Mouse (Mus musculus) limb, embryonic 15.5 days (tissue): ENCODE measurements at regions not wholly inside any gene's neighbourhood (a gene's known extent, or its start where the extent isn't known, plus 50 kb on each side); places are given as distances from the start of the nearest gene placed in this dataset.

Experiments used
- ATAC-seq: fragments of 200-750 bp; cut with Nextera tagmentation; 2 replicates; pipeline ENCODE4 v1.8.0; 2017; ENCODE audit warnings: low read depth, moderate TSS enrichment; ENCODE audit not compliant: insufficient number of reproducible peaks, low FRiP score, low TSS enrichment
- H3K27ac ChIP-seq: fragments of 300-500 bp; sonication (generic); 2 replicates; pipeline ENCODE4 v1.5.1; 2015; ENCODE audit warnings: moderate library complexity, mild to moderate bottlenecking, inconsistent platforms
- H3K27me3 ChIP-seq: fragments of 300-500 bp; sonication (generic); 2 replicates; pipeline ENCODE4 v1.6.1; 2015; ENCODE audit warnings: inconsistent platforms
- H3K36me3 ChIP-seq: fragments of 300-500 bp; sonication (generic); 2 replicates; pipeline ENCODE4 v1.6.1; 2015; ENCODE audit warnings: inconsistent platforms
- H3K4me1 ChIP-seq: fragments of 300-500 bp; sonication (generic); 2 replicates; pipeline ENCODE4 v1.6.1; 2015; ENCODE audit warnings: inconsistent platforms
- H3K4me2 ChIP-seq: fragments of 300-500 bp; sonication (generic); 2 replicates; pipeline ENCODE4 v1.6.1; 2015; ENCODE audit warnings: mild to moderate bottlenecking, inconsistent platforms
- H3K4me3 ChIP-seq: fragments of 300-500 bp; sonication (generic); 2 replicates; pipeline ENCODE4 v1.5.1; 2015; ENCODE audit warnings: mild to moderate bottlenecking, inconsistent platforms
- H3K9ac ChIP-seq: fragments of 300-500 bp; sonication (generic); 2 replicates; pipeline ENCODE4 v1.6.1; 2015; ENCODE audit warnings: inconsistent platforms
- H3K9me3 ChIP-seq: fragments of 300-500 bp; sonication (generic); 2 replicates; pipeline ENCODE4 v1.6.1; 2016; ENCODE audit warnings: inconsistent platforms
- WGBS: fragments of 180-500 bp; shearing (Covaris S2); methylation state at CpG from one replicate; pipeline ENCODE4 v1.1.7; 2015; 5-methylcytosine and 5-hydroxymethylcytosine counted together

- no peak overlapping the region for H3K9ac ChIP-seq
- no peaks in the 10 kb centered on the region for H3K4me1 ChIP-seq
- WGBS, result 67% methylated on average over 7 of the region's 7 CpGs
- no peaks in the 10 kb centered on the region for H3K36me3 ChIP-seq
- H3K9me3 ChIP-seq, result no peaks in the 10 kb centered on the region
- ATAC-seq, result no peak
- no peak overlapping the region for H3K4me3 ChIP-seq
- H3K4me2 ChIP-seq, result no peak overlapping the region
- no peaks in the 10 kb centered on the region for H3K27me3 ChIP-seq
- no peak overlapping the region for H3K27ac ChIP-seq
Observed at GRCm38 (mm10) chr5:43339671-43340070, 106.7 kb downstream of the Cpeb2 start.

GRCm38 (mm10) chr5:43341475-43341874 is 108.5 kb downstream of the Cpeb2 start:
- Histone ChIP-seq H3K36me3 (no peaks in the 10 kb centered on the region), H3K4me3 (no peak overlapping the region), H3K9ac (no peak overlapping the region), H3K27me3 (no peaks in the 10 kb centered on the region), H3K27ac (no peak overlapping the region), H3K4me2 (no peak overlapping the region), H3K9me3 (no peaks in the 10 kb centered on the region), H3K4me1 (no peaks in the 10 kb centered on the region)
- 71% methylated on average over 2 of the region's 2 CpGs for WGBS
- ATAC-seq, result no peak

GRCm38 (mm10) chr5:43344441-43344840 is 111.5 kb downstream of the Cpeb2 start:
- no peak overlapping the region for H3K4me3 ChIP-seq
- H3K9ac ChIP-seq, result no peak overlapping the region
- H3K27me3 ChIP-seq, result no peaks in the 10 kb centered on the region
- H3K4me1 ChIP-seq, result no peaks in the 10 kb centered on the region
- H3K36me3 ChIP-seq, result no peaks in the 10 kb centered on the region
- ATAC-seq, result no peak
- H3K9me3 ChIP-seq, result no peaks in the 10 kb centered on the region
- H3K4me2 ChIP-seq, result no peak overlapping the region
- no peak overlapping the region for H3K27ac ChIP-seq
- WGBS, result 89% methylated on average over 1 of the region's 1 CpGs

- Histone ChIP-seq H3K27ac (no peak overlapping the region), H3K27me3 (no peaks in the 10 kb centered on the region), H3K9me3 (no peaks in the 10 kb centered on the region), H3K4me3 (no peak overlapping the region), H3K4me2 (no peak overlapping the region), H3K36me3 (no peaks in the 10 kb centered on the region), H3K9ac (no peak overlapping the region), H3K4me1 (peaks cover 26% of the 10 kb centered on the region)
- ATAC-seq, result no peak
- WGBS, result 72% methylated on average over 2 of the region's 2 CpGs
Observed at GRCm38 (mm10) chr5:43350987-43351386, 118.0 kb downstream of the Cpeb2 start.

GRCm38 (mm10) chr5:43353021-43353990 is 120.3 kb downstream of the Cpeb2 start:
- H3K27ac ChIP-seq, result no peak overlapping the region
- H3K36me3 ChIP-seq, result no peaks in the 10 kb centered on the region
- H3K27me3 ChIP-seq, result no peaks in the 10 kb centered on the region
- no peak overlapping the region for H3K9ac ChIP-seq
- WGBS, result 38% methylated on average over 23 of the region's 23 CpGs
- H3K4me3 ChIP-seq, result no peak overlapping the region
- peaks cover 26% of the 10 kb centered on the region for H3K4me1 ChIP-seq
- H3K9me3 ChIP-seq, result no peaks in the 10 kb centered on the region
- no peak for ATAC-seq
- no peak overlapping the region for H3K4me2 ChIP-seq

GRCm38 (mm10) chr5:43354351-43354942 is 121.5 kb downstream of the Cpeb2 start:
- H3K4me2 ChIP-seq, result peak overlapping the region; percentile 59
- peak overlapping the region; percentile 35 for H3K4me3 ChIP-seq
- ATAC-seq, result no peak
- H3K9ac ChIP-seq, result no peak overlapping the region
- H3K36me3 ChIP-seq, result no peaks in the 10 kb centered on the region
- H3K27ac ChIP-seq, result peak overlapping the region; percentile 22; the same call in 1 of the 2 replicates
- 0 out of 2 replicates have a peak, but pooled peaks cover 3% of the 10 kb centered on the region for H3K27me3 ChIP-seq
- no peaks in the 10 kb centered on the region for H3K9me3 ChIP-seq
- H3K4me1 ChIP-seq, result peaks cover 26% of the 10 kb centered on the region
- 36% methylated on average over 14 of the region's 14 CpGs for WGBS

GRCm38 (mm10) chr5:43355026-43355580 is 122.1 kb downstream of the Cpeb2 start:
- H3K27ac ChIP-seq, result peak overlapping the region; percentile 67
- WGBS, result under 1% methylated on average over 12 of the region's 12 CpGs

GRCm38 (mm10) chr5:43355832-43356231 is 122.9 kb downstream of the Cpeb2 start:
- Histone ChIP-seq H3K36me3 (no peaks in the 10 kb centered on the region), H3K4me2 (peak overlapping the region; percentile 59), H3K27me3 (0 out of 2 replicates have a peak, but pooled peaks cover 3% of the 10 kb centered on the region), H3K9ac (no peak overlapping the region), H3K9me3 (no peaks in the 10 kb centered on the region), H3K4me1 (peaks cover 26% of the 10 kb centered on the region), H3K4me3 (0 out of 2 replicates have a peak overlapping the region, but pooled peaks have one; percentile 35), H3K27ac (0 out of 2 replicates have a peak overlapping the region, but pooled peaks have one; percentile 67)
- no peak for ATAC-seq
- 89% methylated on average over 16 of the region's 16 CpGs for WGBS

More at GRCm38 (mm10) chr5:43355026-43355580, 122.1 kb downstream of the Cpeb2 start:
- H3K9me3 ChIP-seq, result no peaks in the 10 kb centered on the region
- 0 out of 2 replicates have a peak, but pooled peaks cover 3% of the 10 kb centered on the region for H3K27me3 ChIP-seq
- peak; percentile 88 for ATAC-seq
- peak overlapping the region; percentile 35 for H3K4me3 ChIP-seq
- peaks cover 26% of the 10 kb centered on the region for H3K4me1 ChIP-seq
- no peaks in the 10 kb centered on the region for H3K36me3 ChIP-seq
- peak overlapping the region; percentile 59 for H3K4me2 ChIP-seq
- no peak overlapping the region for H3K9ac ChIP-seq

- Histone ChIP-seq H3K4me1 (peaks cover 26% of the 10 kb centered on the region), H3K27ac (no peak overlapping the region), H3K36me3 (no peaks in the 10 kb centered on the region), H3K27me3 (0 out of 2 replicates have a peak, but pooled peaks cover 3% of the 10 kb centered on the region), H3K4me3 (no peak overlapping the region), H3K9ac (no peak overlapping the region), H3K9me3 (no peaks in the 10 kb centered on the region), H3K4me2 (no peak overlapping the region)
- ATAC-seq, result no peak
- 87% methylated on average over 5 of the region's 5 CpGs for WGBS
Observed at GRCm38 (mm10) chr5:43357100-43357680, 124.2 kb downstream of the Cpeb2 start.

- Histone ChIP-seq H3K4me1 (peaks cover 26% of the 10 kb centered on the region), H3K4me3 (no peak overlapping the region), H3K9me3 (no peaks in the 10 kb centered on the region), H3K4me2 (no peak overlapping the region), H3K27ac (no peak overlapping the region), H3K27me3 (0 out of 2 replicates have a peak, but pooled peaks cover 3% of the 10 kb centered on the region), H3K9ac (no peak overlapping the region), H3K36me3 (no peaks in the 10 kb centered on the region)
- ATAC-seq, result no peak
- 87% methylated on average over 5 of the region's 5 CpGs for WGBS
Observed at GRCm38 (mm10) chr5:43357901-43358300, 124.9 kb downstream of the Cpeb2 start.

GRCm38 (mm10) chr5:43358928-43359765 is 126.2 kb downstream of the Cpeb2 start:
- Histone ChIP-seq H3K9me3 (no peaks in the 10 kb centered on the region), H3K9ac (no peak overlapping the region), H3K27ac (no peak overlapping the region), H3K4me2 (no peak overlapping the region), H3K36me3 (no peaks in the 10 kb centered on the region), H3K27me3 (0 out of 2 replicates have a peak, but pooled peaks cover 3% of the 10 kb centered on the region), H3K4me1 (peaks cover 16% of the 10 kb centered on the region), H3K4me3 (no peak overlapping the region)
- no peak for ATAC-seq
- 84% methylated on average over 7 of the region's 7 CpGs for WGBS
